Mouse (Mus musculus): ENCODE results near the gene Sct.

Sct gene

GRCm38 (mm10) chr7:141230570-141230969 lies 48.4 kb downstream of the Sct start:
- DNase-seq (ENCODE audit: low read depth, low spot score): no peak

- DNase-seq (ENCODE audit: low read depth, low spot score): no peak
These were observed 49.2 kb downstream of the Sct start for GRCm38 (mm10) chr7:141229702-141230101.
